Mouse (Mus musculus) right cerebral cortex, adult 18-20 months (tissue): ENCODE results near the gene Etv6.

Experiments
- DNase-seq: peaks from one replicate; pipeline ENCODE4 v3.0.0; 2022; ENCODE audit warnings: mixed read lengths

Gene Etv6

DNA sequence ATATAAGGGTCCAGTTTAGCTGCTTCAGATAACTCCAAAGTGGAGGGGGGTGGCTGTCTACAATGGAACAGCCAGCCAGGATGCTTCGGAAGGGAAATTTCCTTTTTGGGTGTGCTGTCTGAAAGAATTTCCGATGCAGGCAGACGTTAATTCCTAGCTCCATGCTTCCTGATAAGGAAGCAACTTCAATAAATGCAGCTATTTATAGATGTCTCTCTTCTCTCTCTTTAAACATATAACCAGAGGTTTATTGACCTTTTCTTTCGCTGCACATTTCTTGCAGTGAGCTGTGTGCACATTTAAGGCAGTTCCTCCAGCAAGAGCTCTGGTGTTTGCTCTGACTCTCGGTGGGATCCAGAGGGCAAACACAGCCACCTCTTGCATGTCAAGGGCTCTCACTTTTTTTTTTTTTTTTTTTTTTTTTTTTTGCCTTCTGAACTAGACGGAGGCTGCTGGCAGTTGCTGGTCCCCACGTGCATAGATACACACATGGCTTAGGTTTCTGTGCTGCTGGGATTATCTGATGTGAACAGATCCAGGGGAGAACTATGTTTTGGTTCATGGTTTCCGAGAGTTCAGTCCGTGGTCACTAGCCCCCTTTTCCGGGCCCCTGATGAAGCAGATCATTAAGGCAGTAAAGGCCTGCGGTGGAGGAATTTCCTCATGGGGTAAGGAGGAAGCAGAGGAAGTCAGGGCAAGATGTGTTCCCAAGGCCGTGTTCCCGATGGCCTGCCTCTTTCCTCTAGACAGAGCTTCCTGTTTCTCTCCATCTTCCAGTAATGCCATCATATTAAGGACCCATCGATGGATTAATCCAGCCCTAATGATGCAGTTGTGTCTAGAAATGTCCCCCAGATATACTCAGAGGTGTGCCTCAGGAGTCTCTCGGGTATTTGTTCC, 109.0 kb downstream of the Etv6 start:
- DNase-seq, result no peak

GRCm38 (mm10) chr6:134147596-134148442, 112.3 kb downstream of the Etv6 start:
- DNase-seq, result no peak

DNA sequence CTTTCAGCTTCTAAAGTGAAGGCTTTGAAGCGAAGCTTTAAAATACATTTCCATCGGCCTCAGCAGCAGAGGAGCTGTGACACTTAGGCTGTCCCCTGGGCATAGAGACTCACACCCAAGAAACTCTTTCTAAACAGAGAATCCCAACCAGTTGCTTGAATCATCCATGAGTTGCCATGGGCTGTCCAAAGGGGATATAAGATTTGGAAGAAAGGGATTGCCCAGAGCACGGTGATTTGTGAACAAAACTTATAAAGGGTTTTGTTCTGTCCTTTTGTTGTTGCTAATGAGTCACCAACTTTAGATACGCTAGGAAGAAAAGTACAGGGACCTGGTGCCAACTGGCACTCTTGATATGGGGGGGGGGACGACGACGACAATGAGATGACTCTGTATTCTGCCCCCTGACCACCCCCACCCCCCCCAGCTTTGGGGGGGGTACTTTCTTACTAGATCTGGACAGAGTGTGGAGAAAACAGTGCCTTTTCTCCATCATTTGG, 113.0 kb downstream of the Etv6 start:
- no peak for DNase-seq

DNA sequence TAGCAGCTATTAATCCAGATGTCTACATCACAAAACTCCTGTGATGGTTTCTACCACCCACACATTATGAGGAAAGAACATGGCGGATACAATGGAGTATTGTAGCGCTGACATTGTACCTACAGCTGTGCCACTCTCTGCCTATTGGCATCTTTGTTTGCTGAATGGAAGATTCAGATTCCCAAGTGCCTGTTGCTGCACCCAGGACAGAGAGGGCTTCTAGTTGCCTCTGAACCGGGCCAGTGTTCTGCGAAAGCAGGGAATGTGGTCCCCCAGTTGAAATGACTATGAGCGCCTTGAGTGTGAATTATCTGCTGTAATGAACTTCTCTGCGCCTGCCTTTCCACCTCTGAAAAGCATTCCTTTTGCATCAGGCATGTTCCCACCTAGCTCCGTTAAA, 114.1 kb downstream of the Etv6 start:
- DNase-seq, result no peak

GRCm38 (mm10) chr6:134151022-134151680, 115.7 kb downstream of the Etv6 start:
- DNase-seq, result no peak

GRCm38 (mm10) chr6:134151853-134152505, 116.5 kb downstream of the Etv6 start:
- peak; percentile 71 for DNase-seq

DNA sequence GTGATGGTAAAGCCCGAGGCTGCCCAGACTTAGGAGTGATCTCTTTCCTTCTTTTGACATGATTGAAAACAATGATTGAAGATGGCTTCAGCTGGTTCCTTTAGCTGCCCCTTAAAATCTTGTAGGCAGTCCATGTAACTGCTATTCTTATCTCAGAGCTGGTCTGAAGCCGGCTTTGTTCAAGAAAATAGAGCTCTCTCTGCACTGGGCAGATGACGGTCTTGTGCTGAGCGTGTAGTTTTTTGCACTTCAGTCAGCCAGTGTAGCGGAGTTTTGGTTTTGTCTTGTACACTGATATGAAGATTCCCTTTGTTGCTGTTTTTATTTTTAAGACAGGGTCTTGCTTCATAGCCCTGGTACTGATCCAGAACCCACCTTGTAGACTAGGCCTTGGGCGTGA, 117.0 kb downstream of the Etv6 start:
- no peak for DNase-seq

GRCm38 (mm10) chr6:134154746-134155145, 119.2 kb downstream of the Etv6 start:
- no peak for DNase-seq

DNA sequence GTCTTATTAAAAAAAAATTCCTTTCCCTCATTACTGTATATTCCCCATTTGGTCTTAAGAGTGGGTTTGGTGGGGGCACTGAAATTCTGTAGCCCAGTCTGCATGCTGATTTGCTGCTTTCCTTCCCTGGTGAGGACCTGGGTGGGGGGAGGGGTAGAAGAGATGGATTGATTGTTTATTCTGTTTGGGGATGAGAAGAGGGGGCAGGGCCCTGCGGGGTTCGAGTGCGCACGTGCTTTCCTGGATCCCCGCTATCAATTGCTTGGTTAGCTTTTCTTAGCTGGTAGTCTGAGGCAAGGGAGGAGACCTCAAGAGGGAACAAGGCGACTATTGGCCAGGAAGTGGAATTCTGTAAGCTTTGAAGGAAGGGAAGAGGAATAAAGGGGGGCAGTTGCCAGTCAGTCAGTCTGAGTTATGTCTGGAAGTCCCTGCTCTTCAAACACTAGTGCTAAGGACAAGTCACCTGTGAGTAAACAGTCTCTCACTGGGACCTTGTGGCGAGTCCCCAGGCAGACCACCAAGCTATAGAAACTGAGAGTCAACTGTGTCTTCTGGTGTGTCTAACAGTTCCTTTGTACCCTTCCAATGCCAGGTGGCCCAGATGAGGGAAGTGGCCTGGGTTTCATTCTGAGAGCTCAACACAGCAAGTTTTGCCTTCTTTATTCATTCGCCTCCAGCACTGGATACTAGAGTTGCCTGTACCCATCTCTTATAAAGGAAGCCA, 120.6 kb downstream of the Etv6 start:
- no peak for DNase-seq

DNA sequence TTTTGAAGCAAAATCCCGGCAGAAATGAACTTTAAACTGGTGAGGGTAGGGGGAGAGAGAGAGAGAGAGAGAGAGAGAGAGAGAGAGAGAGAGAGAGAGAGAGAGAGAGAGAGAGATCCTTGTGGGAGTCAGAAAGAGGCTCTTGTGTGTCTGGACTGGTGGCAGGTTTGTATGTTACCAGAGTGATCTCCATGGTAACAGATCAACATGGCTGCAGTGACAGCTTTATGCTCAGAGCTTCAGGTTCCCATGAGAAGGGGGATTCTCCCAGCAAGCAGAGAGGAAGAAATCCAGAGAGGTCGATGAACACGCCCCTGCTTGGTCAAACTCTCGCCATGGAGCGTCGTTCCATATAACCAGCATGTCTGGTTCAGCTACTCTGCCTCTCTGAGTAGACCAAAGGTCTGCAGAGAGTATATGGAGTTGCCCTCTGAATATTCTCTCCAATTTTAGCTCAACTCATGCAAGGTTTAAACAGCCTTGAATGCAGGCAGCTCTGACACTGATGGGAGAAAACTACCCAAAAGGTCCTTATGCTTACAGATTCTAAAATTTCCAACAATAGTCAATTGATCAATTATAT, 122.1 kb downstream of the Etv6 start:
- no peak for DNase-seq

DNA sequence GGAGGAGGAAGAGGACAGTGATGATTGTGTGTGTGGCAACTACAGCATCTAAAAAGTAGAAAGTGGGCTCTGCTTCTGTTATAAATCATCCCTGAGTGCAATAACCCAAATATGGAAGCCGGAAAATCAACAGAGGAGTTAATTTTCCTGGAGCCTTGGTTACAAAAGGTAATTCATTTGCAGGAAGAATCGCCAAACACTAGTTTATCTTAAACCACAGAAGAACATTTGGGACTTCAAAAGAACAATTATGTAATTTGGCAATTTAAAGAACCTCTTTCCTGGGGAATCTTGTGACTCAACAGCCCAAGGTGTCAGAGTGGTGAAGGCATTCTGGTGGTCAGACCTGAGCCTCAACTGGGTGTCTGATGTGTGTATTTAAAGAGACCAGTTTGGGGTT, 122.7 kb downstream of the Etv6 start:
- no peak for DNase-seq

DNA sequence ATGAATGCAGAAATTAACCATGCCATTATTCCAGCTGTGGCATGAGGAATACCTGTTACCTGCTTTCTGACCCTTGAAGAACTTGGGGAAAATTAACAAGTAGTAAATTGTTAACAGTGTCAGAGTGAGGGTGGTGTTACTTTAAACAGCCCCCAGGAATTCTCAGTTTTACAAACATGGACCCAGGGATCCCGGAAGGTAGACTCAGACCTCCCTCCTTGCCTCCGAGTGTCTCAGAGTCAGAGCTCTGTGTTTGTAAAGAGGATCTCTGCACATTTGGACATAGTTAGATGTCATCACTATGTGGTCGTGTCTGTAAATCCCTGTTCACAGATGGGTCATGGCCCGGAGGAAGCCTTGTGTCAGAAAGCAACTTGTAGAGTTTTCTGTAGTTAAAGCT, 124.2 kb downstream of the Etv6 start:
- no peak for DNase-seq

GRCm38 (mm10) chr6:134161040-134161439, 125.5 kb downstream of the Etv6 start:
- no peak for DNase-seq

- DNase-seq, result no peak
These were observed 127.8 kb downstream of the Etv6 start for GRCm38 (mm10) chr6:134163346-134163745.

GRCm38 (mm10) chr6:134164356-134164755, 128.9 kb downstream of the Etv6 start:
- no peak for DNase-seq

- no peak for DNase-seq
These were observed 129.5 kb downstream of the Etv6 start for GRCm38 (mm10) chr6:134165012-134165411.

GRCm38 (mm10) chr6:134167963-134168362, 132.5 kb downstream of the Etv6 start:
- no peak for DNase-seq

DNA sequence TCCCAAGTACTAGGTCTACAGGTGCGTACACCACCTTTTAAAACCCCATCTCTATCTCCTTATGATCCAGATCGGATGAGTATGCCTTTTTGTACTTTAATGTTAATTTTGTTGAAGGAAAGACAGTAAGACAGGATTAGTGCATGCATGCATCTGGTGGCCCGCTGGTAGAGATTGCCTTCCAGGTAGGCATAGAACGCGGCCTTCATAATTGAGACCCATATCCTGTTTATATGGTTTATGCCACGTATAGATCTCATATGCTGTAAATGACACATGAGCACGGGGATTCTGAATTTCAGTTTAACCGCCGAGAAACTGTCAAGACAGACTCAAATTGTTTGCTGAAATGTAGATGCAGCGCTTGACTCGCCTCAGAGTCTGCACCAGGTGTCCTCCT, 133.3 kb downstream of the Etv6 start:
- DNase-seq, result no peak

GRCm38 (mm10) chr6:134171235-134171634, 135.7 kb downstream of the Etv6 start:
- DNase-seq, result no peak

GRCm38 (mm10) chr6:134171906-134172728, 136.6 kb downstream of the Etv6 start:
- peak; percentile 65 for DNase-seq

- DNase-seq, result no peak
These were observed 137.9 kb downstream of the Etv6 start for GRCm38 (mm10) chr6:134173439-134173838.
